In genomic region chr13:45973972-45974490, GRCm38 (mm10) we compare ENCODE assay signal across 13 mouse cellular contexts. TPM values are rescaled to one million over a fixed set of nuclear protein-coding genes. Genes with fewer than 3 reads are reported as not detected.
DNase-seq lines count a peak whose midpoint lies in the region; TF ChIP-seq lines count a peak whose summit lies in the region.
"Had no signal": no experiment of that assay in that cellular context is flagged by ENCODE, and none has a peak within 500 bp of the region (broad histone marks: within the 10 kb centered on the region; RNA-seq: fewer than 3 reads in every experiment).

No protein-coding gene starts in this region.

- no peak for TF ChIP-seq CTCF in kidney, adult 2 months (conservative IDR thresholded peaks at IDR 0.05; ENCODE audit: insufficient read depth, insufficient read length, low read depth, low read length)

- peak; percentile 11 for DNase-seq in adrenal gland, postnatal 14 days
- no peak for DNase-seq in adrenal gland, postnatal 36 days
- peak; percentile 24 for DNase-seq in kidney, adult 2 months
- no peak for DNase-seq in kidney, adult 9 months
- peak; percentile 1 for DNase-seq in right cerebral cortex, postnatal 25 days
- DNase-seq in right cerebral cortex, adult 2 months (ENCODE audit: low spot score in 2 of 2): no peak
- DNase-seq in layer of hippocampus, adult 9-11 months: no peak
- DNase-seq in left cerebral cortex, adult 9 months (ENCODE audit: low spot score in 2 of 2): no peak
- DNase-seq: cerebellum, adult 9-10 months; gastrocnemius, postnatal 10 days had no signal

- H3K27ac ChIP-seq in kidney, adult 2 months (ENCODE audit: insufficient read depth, low read depth, low read length): peak overlapping the region; percentile 73; the same call in 1 of the 2 replicates
- H3K27ac ChIP-seq: forebrain, embryonic 10.5 days; heart, embryonic 15.5 days; midbrain, embryonic 12.5 days had no signal

- H3K36me3 ChIP-seq in kidney, adult 2 months (ENCODE audit: control insufficient read depth, insufficient read depth, low read length): no peaks in the 10 kb centered on the region
- H3K36me3 ChIP-seq: forebrain, embryonic 10.5 days; heart, embryonic 15.5 days; midbrain, embryonic 12.5 days had no signal

- WGBS in kidney, adult 2 months: 34% methylated on average over 7 of the region's 7 CpGs

- TF ChIP-seq POLR2A in kidney, adult 2 months (IDR thresholded peaks at IDR 0.05; ENCODE audit: low read depth, low read length): no peak

- no peaks in the 10 kb centered on the region for H3K27me3 ChIP-seq in kidney, adult 2 months (replicated peaks; ENCODE audit: control insufficient read depth, insufficient read depth, low read length)
- H3K27me3 ChIP-seq: heart, embryonic 15.5 days; midbrain, embryonic 12.5 days had no signal

- H3K4me3 ChIP-seq in kidney, adult 2 months (ENCODE audit: insufficient read depth, low read depth, low read length): no peak overlapping the region
- H3K4me3 ChIP-seq: forebrain, embryonic 10.5 days; heart, embryonic 15.5 days; midbrain, embryonic 12.5 days had no signal

- H3K4me1 ChIP-seq in kidney, adult 2 months (ENCODE audit: control insufficient read depth, insufficient read depth, low read length): 0 out of 2 replicates have a peak, but pooled peaks cover 3% of the 10 kb centered on the region
- H3K4me1 ChIP-seq: heart, embryonic 15.5 days; midbrain, embryonic 12.5 days had no signal

RNA-seq across cellular contexts. Expression of gene Atxn1, which starts 9.2 kb away (rescaled TPM):
- total RNA-seq in adrenal gland, postnatal 14 days (2021): 32.4 and 34.6 TPM in 2 replicates
- total RNA-seq in adrenal gland, postnatal 36 days (2021): 10 to 100 TPM; 36.1 to 52.4 TPM
- 15.0 and 17.9 TPM in 2 replicates for polyA plus RNA-seq in kidney, adult 2 months (2012; rRNA removed)

Comparison
In these comparisons a context has a peak if more than half of its experiments do, and no peak if none do; other contexts are left out.
1. DNase-seq: peak in adrenal gland, postnatal 14 days (single experiment), kidney, adult 2 months (single experiment) and right cerebral cortex, postnatal 25 days (single experiment); none in adrenal gland, postnatal 36 days (0 of 2), kidney, adult 9 months (single experiment), right cerebral cortex, adult 2 months (0 of 2), layer of hippocampus, adult 9-11 months (single experiment) and left cerebral cortex, adult 9 months (0 of 2).